Mouse (Mus musculus): ENCODE results near the gene Vps37d.

DNA sequence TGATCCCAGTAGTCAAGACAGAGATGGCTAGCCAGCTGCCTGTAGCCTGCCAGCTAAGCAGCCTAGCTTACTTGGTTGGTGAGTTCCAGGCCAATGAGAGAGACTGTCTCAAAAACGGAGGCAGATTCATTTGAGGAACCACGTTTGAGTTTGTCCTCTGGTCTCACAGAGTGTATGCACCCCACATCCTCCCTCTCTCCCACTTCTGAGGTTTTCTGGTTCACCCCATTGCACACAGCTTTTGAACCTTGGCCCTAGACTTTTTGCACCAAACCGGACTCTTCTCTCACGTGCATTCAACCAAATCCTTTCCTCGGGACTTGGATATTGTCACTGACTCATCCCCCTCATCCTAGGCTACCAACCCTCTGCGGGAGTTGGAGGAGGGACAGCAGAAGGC lies 31.9 kb upstream of the Vps37d start:
- TF ChIP-seq ZNF384 (IDR thresholded peaks at IDR 0.05; ENCODE audit: low read depth, low read length) (no peak), ZC3H11A (IDR thresholded peaks at IDR 0.05; ENCODE audit: borderline replicate concordance, low read depth, low read length) (no peak), MAFK (IDR thresholded peaks at IDR 0.05; ENCODE audit: insufficient read depth, low read depth, low read length) (no peak)
